Mouse (Mus musculus) frontal cortex, postnatal 10 days (tissue): ENCODE results near the gene Abcc4.
A peak's percentile ranks its signal among the peaks of the same experiment; 100 is the strongest.
"Not testable (repeated sequence)": the region's sequence is repeated elsewhere in the genome, so short reads cannot be mapped to it uniquely, and the experiment has no call there.

ENCODE experiments used
- DNase-seq, 2 experiments: peaks; one replicate each; pipeline ENCODE4 v3.0.0; 2022; ENCODE audit warnings: low spot score in 2 of 2, mixed read lengths in 1 of 2

Abcc4 gene

DNA sequence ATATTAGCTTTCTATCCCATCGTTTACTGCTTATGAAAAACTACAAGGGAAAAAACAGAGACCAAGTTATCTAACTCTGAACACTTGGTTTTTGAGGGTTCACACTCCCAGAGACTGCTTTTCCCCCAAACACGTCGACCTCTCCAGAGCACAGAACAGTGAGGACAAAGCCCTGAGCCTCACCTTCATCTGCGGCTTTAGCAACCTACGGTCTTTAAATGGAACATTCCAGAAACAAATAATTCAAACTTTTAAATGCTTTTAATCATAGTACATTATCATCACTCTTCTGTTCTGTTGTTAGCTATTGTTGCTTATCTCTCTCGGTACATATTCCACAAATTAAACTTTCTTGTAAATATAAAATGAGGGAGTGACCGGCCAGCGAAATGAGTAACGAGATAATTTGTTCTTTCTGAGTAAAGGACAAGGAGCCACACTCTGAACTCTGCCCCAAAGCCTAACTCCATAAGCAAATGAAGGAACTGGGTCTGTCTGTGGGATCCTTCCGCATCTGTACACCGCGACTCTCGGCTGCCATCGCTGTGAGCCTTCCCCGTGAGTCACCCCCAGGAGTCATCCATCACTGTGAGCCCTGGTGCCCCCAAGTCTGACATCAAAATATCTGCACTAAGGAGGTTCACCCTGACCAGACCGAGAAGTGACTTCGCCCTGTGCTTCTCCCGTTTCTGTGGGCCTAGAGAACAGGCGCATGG, 126.8 kb downstream of the Abcc4 start:
- no peak for DNase-seq

DNA sequence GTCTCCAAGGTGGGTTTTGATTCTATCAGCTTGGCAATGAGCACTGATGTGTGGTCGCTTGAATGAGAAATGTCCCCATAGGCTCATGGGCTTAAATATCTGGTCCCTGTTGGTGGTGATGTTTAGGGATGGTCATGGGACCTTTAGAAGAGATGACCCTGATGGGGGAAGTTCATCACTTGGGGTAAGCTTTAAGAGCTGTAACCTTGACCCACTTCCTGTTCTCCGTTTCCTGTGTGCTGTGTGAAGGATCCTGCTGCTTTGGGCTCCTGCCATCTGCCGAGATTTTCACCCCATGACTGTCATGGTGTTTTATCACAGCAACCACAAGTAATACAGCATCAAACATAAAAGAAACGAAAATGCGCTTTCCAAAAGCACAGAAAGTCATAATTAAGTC, 128.1 kb downstream of the Abcc4 start:
- no peak for DNase-seq

DNA sequence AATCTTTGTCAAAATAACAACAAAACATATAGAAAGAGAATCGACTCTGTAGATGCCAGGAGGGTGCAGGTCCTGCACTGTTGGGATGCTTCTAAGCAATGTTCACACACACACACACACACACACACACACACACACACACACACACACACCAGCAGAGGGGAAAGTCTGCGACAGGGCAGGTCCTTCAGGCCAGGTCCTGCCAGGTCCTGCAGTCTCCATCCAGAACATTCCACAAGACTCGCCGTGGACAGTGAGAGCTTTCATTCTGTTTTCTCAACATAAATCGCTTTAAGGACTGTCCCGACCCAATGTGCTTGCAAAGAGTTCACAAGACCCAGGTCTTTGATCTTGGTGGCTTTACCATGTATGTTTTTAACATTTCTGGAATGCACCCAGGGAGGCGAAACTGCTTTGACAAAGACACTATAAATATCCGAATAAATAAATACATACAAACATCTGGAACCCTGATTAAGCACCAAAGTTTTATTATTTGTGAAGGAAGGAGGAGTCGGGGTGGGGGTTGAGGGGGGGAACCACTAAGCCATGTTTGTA, 133.3 kb downstream of the Abcc4 start:
- DNase-seq = no peak

DNA sequence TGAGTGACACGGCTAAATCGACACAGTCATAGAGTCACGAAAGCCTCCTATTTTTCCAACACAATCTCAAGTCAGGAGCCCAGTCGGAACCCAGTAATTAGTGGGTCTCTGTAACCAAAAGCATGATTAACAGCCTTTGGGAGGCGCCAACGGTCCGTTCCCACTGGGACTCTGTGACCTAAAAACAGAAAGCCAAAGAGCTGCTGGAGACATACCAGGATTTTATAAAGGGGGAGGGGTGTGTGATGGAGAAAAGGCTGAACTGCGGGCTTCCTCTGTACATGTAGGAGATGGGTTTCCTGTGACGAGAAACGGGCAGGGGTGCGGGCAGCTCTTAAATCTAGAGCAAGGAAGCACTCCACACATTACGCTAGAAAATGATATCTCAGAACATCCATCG, 136.4 kb downstream of the Abcc4 start:
- no peak for DNase-seq

DNA sequence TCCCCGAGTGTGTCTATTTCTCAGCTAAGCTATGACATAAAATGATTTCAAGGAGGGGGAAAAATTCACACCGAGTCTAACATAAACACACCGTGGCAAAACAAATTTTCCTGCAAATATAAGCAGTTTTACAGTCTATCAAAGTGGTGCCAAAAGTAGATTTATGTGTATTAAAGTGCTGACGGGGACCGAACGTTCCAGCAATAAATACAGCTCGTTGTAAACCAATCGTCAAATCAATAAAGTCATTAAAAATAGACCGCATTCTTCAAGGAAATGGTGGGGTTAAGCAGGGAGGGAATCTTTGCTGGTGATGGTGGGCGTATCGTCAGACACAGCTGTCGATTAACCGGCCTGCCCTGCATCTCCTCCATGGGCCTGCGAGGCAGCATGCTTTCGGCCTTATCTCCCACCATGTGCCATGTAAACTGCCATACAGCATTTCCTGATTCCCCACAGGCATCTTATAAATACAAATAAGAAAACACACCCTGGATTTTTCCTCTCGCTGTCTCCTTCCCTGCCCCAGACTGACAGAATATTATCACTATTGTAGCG, 137.8 kb downstream of the Abcc4 start:
- DNase-seq = no peak

DNA sequence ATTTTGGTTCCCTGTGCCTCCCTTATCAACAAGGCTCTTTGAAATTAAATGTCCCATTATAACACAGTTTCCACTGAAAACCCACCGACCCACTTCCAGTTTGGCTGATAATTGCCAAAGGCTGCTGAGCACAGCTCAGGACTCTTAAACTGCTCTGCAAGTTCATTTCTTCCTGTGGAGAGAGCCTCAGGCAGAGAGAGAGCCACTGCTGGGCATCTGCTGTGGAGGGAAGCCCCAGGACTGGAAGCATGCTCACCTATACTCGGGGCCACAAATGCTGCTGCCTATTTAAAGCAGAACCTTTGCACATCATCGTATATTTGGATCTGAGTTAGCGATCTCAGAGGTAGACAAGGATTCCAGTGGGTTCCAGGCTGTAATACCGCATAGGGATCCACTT, 139.2 kb downstream of the Abcc4 start:
- DNase-seq = no peak

DNA sequence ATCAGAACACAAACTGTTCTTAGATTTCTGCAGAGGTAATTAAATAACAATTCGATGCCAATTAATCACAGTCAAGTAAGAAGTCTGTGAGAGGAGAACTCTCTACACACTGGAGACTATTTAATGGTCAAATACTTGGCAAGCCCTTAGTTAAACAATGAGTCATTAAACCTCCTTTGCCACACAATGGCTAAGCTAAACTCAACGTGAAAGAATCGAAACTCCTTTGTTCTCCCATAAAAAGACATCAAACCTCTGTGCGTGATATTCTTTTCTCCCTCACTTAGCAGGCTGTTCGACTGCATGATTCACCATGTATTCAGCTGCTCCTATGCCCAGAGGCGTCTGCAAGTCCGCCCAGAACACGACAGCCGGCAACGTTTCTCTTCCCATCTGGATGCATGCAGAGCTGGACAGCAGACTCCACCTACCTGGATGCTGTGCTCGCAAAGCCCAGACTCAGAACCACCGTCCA, 139.8 kb downstream of the Abcc4 start:
- DNase-seq = no peak

DNA sequence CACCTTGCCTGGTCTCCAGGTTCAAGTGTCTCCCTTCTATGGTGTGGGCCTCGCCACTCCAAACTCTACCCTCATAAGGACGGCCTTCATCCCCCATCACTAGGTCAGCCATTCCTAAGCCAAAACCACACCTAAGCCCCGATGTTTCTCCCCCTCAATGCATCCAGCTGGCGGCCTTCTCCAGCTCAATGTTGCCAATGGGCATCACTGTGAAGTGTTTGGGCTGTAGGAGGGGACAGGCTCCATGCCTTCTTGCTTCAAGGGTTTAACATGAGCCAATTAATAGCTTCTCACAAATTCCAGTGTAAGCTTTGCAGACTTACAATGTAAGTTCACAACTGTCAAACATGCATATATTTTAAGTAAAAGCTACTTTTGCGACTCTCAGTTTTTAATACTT, 140.3 kb downstream of the Abcc4 start:
- DNase-seq = no peak

DNA sequence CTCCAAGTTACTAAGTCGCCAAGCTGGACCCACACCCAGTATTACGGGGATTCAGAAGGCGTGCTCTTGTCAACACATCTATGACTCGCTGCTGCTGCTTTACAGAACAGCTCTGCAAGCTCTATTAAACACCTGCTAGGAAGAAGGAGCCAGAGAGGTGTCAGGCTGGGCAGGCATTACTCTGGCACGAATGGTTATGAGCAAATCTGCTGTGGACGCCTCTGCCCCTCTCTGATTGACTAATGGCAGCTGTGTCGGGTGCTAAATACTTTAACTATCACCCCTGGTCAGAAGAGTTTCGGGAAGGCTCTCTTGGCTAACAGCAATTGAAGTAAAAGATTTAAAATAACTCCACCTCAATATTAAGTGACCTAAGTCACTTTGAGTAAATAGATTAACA, 142.4 kb downstream of the Abcc4 start:
- no peak for DNase-seq

DNA sequence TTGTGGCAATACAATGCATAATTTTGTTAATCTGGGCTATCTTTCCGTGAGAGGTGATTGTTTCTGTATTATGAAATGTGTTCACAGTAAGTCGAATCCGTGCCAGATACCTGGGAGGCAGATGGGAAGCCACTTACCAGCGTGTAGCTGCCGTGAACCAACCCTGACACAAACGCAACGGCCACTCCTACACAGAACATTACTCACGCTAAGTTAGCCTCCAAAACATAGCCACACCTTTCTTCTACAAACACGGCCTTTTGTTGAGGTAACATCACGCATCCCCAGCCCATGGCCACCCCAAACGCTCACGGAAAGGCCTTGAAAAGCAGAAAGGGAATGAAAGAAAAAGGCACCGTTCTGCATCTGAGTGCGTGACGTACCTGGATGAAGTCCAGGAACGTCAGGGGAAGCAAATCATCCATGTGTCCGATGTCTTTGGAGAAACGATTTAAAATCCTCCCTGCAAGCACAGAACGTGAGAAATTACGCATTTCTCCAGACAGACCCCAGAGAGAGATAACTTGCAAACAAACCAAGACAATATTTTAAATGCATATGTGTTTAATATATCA, 153.0 kb downstream of the Abcc4 start:
- no peak for DNase-seq

DNA sequence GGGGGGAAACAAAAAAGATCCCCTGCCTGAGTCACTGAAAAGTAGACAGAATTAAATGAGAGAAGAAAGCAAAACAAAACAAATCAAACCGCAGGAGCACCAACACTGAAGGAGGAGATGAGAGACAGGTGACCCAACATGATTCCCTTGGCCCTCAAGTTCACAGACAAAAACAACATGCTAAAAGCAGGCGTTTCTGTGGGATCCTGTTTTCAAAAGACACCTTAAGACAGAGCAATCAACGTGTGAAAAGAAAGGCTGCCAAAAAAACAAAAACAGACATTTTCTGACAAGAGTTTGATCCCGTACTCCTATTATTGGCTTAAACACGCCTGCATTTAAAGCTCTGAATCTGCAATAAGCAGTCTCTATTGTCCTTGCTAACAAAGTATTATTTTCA, 153.6 kb downstream of the Abcc4 start:
- no peak for DNase-seq

DNA sequence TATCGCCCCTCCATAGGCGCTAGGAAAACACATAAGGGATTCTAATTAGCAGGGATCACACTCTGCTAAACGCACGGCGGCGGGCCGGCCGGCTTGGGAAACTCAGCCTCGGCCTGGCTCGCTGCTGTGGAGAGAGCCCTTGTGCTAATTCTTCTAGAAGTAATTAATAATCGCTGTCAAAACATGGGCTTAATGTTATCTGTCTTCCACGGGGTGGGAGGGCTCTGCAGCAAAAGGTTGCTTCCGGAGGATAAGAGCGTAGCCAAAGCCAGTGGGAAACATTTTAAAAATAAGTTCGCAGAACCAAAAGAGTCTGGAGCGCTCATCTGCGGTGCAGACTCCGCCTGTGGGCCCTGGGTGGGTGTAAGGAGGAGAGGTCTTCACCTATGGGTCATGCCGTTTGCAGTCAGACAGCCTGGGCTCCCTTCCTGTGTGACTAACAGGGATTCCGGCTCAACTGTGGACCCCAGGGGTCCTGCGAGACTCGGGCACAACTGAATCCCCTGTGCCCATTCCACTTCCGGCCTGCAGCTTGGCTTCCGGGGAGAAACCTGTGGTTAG, 154.2 kb downstream of the Abcc4 start:
- peak in 1 of 2 experiments; percentile 7 for DNase-seq

DNA sequence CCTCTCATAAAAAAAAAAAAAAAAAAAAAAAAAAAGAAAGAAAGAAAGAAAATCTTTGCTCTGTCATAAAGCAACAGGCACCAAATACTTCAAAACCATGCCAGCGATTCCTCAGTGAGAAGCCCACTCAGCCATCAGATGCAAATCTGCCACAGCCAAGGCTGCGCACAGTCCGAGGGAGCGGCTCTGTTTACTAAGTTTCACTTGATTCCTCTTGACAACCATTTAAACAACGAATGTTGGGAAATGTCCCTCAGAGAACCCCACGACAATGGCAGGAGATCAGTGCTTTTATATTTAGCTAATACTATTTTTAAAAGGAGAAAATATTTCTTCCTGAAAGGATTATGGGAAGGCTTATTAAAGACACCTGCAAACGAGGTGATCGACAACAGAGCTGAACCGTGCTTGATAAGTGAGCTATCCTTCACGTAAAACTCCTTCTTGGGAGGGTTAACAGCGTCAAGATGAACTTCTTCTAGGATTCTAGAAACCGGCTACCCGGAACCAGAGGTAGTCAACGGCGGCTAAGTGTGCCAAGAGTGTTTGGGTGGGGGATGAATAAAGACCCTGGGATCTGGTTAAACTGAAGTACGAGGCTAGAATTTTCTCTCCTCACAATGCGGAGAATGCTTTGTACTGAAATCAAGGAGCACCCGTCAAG, 154.8 kb downstream of the Abcc4 start:
- DNase-seq = no peak

DNA sequence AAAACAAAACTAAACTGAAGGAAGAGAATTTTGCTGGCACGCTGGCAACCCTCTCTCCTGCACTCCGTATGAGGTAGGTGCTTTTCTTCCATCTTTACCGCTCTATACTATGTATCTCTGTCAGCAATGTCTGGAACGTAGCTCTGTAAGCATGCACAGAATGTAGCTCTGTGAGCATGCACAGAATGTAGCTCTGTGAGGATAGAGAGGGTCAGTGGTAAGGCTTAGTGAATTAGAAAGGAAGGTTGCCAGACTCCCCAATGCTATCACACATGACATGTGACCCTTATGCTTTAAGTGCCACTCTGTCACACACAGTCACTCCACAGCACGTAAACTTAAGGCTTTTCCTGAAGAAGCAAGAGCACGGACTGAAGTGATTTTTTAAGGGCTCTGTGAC, 161.5 kb downstream of the Abcc4 start:
- DNase-seq = no peak

DNA sequence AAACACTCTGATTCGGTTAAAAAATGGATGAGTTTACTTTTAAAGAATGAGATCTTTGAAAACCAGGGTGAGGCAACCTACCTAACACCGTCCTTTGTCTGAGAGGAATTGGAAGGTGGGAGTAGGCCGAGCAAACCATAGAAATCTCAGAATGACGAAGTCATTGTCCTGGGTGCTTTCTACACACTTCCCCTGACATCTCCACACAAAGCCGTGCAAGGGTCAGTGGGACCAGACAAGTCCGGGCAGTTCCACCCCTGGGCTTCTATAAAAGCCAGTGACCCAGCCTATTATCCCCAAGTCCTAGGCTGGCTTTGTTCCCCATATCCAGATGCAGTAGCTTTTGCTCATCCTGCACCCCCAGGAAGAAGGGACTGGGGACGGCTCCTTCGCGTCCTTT, 163.1 kb downstream of the Abcc4 start:
- no peak for DNase-seq

DNA sequence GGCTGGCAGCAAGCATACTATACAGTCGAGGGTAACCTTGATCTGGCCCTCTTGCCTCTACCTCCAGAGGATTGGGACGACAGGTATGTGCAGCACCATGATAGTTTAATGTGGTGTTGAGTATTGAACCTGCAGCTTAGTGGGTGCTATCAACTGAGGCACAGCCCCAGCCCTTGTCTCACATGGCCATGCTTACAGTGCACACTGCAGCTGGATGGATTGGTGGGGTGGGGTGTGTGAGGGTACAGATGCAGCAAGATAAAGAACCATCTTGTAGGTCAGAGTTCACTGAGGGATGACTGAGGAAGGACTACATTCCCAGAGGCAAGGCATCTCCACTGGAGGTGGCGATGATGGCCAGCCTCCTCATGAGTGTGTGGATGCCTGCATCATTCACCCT, 174.5 kb downstream of the Abcc4 start:
- DNase-seq = no peak

DNA sequence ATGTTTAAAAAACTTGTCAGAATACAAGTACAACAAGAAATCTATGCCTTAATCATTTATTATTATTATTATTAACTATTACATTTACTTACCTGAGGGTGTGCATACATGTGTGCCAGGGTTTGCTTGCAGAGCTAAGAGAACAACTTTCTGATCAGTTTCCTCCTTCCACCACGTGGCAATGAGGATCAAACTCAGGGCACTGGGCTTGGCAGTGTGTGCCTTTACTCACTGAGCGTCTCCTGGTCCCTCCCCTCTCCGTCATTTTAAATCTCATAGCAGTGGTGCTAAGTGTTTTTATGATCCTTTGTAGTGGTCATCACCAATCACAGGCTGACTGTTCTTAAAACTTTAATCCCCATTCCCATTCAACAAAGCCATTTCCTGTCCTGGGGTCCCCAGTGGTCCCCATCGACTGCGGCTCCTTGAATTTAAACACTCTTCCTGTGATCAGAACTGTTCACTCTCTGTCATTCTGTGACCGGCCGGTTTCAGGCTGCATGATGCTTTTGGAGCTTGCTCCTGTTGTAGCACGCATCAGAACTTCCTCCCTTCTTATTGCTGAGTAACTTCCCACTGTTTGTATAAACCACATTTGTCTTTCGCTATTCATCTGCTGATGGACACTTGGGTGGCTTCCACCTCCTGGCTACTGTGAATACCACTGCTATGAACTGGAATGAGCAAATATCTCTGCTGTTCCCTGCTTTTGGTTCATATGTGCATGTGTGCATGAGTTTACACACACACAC, 191.6 kb downstream of the Abcc4 start:
- no peak for DNase-seq

DNA sequence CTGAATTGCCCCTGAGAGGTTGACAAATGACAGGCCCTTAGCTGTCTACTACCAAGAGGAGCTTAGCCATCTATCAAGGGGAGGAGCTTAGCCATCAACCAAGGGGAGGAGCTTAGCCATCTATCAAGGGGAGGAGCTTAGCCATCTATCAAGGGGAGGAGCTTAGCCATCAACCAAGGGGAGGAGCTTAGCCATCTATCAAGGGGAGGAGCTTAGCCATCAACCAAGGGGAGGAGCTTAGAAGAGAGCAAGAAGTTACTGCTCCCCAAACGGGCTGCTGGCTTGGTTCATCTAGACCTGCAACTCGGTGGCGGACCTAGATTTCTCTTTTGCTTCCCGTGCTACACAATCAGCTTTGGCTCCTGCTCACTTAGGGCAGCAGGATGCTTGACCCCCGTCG, 194.3 kb downstream of the Abcc4 start:
- DNase-seq = not testable (repeated sequence)

DNA sequence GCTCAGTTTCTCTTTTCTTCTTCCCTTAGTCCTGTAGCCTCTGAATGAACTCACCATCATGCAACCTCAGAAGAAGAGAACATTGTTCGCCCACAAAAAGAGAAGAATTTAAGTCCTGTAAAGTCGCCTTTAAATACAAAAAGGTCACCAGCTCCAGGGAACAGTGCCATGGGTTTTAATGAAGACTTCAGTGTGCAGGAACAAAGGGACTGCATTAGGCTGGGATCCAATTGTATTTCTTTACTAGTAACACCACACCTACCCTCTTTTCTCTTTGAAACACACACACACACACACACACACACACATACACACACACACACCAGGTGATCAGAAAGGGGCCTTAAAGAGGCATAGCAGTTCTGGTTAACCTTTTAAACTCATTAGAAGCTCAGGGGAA, 195.2 kb downstream of the Abcc4 start:
- DNase-seq = no peak

DNA sequence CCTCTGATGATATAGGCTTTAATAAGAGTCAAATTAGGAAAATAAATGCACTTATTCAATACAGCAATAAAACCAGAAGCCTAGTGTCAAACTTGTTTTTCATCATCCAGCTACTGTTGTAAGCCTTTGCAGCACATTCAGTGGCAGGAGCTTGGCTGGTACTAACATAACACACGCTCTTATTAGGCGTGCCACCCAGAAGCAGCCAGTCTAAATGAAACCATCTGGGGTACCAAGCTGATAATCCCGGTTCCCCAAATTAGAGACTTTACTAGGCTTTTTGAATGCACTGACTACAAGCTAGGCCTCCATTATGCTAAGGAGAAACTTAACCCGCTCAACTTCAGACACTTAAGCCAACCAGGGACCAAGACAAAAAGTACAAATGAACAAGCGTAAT, 195.8 kb downstream of the Abcc4 start:
- no peak for DNase-seq

DNA sequence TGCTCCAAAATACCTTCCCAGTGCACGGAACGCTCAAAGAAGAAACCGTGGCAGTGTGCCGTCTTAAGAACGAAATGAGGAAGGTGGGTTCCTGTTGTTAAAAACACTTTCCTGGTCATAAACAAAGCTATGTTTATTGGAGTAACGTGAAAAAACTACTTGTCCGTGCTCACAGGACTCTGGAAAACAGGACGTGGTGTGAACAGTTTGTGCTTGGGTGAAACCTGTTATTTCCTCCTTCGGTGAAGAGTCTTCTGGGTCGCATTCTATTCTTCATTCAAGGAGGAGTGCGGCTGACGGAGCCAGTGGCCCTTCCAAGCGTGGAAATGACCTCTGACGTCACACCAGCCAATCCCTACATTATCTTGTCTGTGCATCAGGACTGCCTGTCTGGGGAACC, 198.2 kb downstream of the Abcc4 start:
- DNase-seq = no peak
